Mouse (Mus musculus) lung, postnatal 0 days (tissue): ENCODE results near the gene Hs6st3. TPM values are rescaled to one million over a fixed set of nuclear protein-coding genes. Genes with fewer than 3 reads are reported as not detected.

ENCODE experiments used
- ATAC-seq: fragments of 200-750 bp; cut with Nextera tagmentation; 2 replicates; pipeline ENCODE4 v1.8.0; 2017; ENCODE audit warnings: moderate library complexity
- DNase-seq: peaks from one replicate; pipeline ENCODE4 v3.0.0-alpha.2; 2016; ENCODE audit warnings: low spot score
- H3K27ac ChIP-seq: fragments of 300-500 bp; sonication (generic); 2 replicates; pipeline ENCODE4 v1.5.1; 2014; ENCODE audit warnings: antibody characterized with exemption, mild to moderate bottlenecking, low read length, mixed read lengths
- H3K27me3 ChIP-seq: fragments of 300-500 bp; sonication (generic); replicated peaks from 2 replicates; pipeline ENCODE4 v1.6.1; 2014; ENCODE audit warnings: low read length, mixed read lengths; ENCODE audit not compliant: insufficient read depth
- H3K36me3 ChIP-seq: fragments of 300-500 bp; sonication (generic); 2 replicates; pipeline ENCODE4 v1.6.1; 2014; ENCODE audit warnings: low read length, mixed read lengths; ENCODE audit not compliant: insufficient read depth
- H3K4me1 ChIP-seq: fragments of 300-500 bp; sonication (generic); 2 replicates; pipeline ENCODE4 v1.6.1; 2014; ENCODE audit warnings: antibody characterized with exemption, low read depth, low read length, mixed read lengths; ENCODE audit not compliant: insufficient read depth
- H3K4me2 ChIP-seq: fragments of 300-500 bp; sonication (generic); replicated peaks from 2 replicates; pipeline ENCODE4 v1.6.1; 2014; ENCODE audit warnings: low read depth, mild to moderate bottlenecking, low read length, moderate library complexity, mixed read lengths
- H3K4me3 ChIP-seq: fragments of 300-500 bp; sonication (generic); 2 replicates; pipeline ENCODE4 v1.5.1; 2014; ENCODE audit warnings: low read depth, low read length
- H3K9ac ChIP-seq: fragments of 300-500 bp; sonication (generic); replicated peaks from 2 replicates; pipeline ENCODE4 v1.6.1; 2014; ENCODE audit warnings: low read depth, mild to moderate bottlenecking
- H3K9me3 ChIP-seq: fragments of 300-500 bp; sonication (generic); 2 replicates; pipeline ENCODE4 v1.6.1; 2016; ENCODE audit warnings: low read length, mixed read lengths
- CTCF ChIP-seq: IDR thresholded peaks from 2 replicates; pipeline ENCODE4 v1.5.1; 2016; ENCODE audit warnings: antibody characterized with exemption, mild to moderate bottlenecking
- EP300 ChIP-seq: IDR thresholded peaks from 2 replicates; pipeline ENCODE4 v1.6.1; 2016; ENCODE audit warnings: antibody characterized with exemption, mild to moderate bottlenecking, control low read depth
- WGBS: fragments of 180-500 bp; shearing (Covaris S2); extraction: QIAGEN DNeasy Blood & Tissue Kit; methylation state at CpG from one replicate; pipeline ENCODE4 v1.1.7; 2014; 5-methylcytosine and 5-hydroxymethylcytosine counted together
- polyA plus RNA-seq: library from polyadenylated mRNA; unstranded; fragments of >200 nt; fragmentation: Nextera tagmentation; extraction: Ambion mirVana; gene quantifications from 2 replicates; pipeline ENCODE4 v1.2.1, GENCODE M21; 2015

The Hs6st3 gene
- polyA plus RNA-seq, 1 experiment from 2014 or later, result 0.66 TPM

- Histone ChIP-seq H3K27ac (no peak overlapping the region), H3K9ac (no peak overlapping the region), H3K27me3 (no peaks in the 10 kb centered on the region), H3K9me3 (no peaks in the 10 kb centered on the region), H3K36me3 (no peaks in the 10 kb centered on the region), H3K4me3 (no peak overlapping the region), H3K4me2 (no peak overlapping the region), H3K4me1 (no peaks in the 10 kb centered on the region)
- DNase-seq, result peak; percentile 15
- TF ChIP-seq CTCF (no peak), EP300 (no peak)
- ATAC-seq, result no peak
- WGBS, result 54% methylated on average over 5 of the region's 5 CpGs
These were observed 351.0 kb downstream of the Hs6st3 start for GRCm38 (mm10) chr14:119488978-119489703.

GRCm38 (mm10) chr14:119520632-119521031, 382.5 kb downstream of the Hs6st3 start:
- TF ChIP-seq EP300, result no peak
- no peak for TF ChIP-seq CTCF
- Histone ChIP-seq H3K4me3 (no peak overlapping the region), H3K4me2 (no peak overlapping the region), H3K9ac (no peak overlapping the region), H3K27ac (no peak overlapping the region), H3K36me3 (no peaks in the 10 kb centered on the region), H3K4me1 (no peaks in the 10 kb centered on the region), H3K9me3 (no peaks in the 10 kb centered on the region), H3K27me3 (no peaks in the 10 kb centered on the region)
- DNase-seq (peak; percentile 54), ATAC-seq (peak; percentile 19)
- WGBS, result 51% methylated on average over 5 of the region's 5 CpGs

GRCm38 (mm10) chr14:119521056-119521455, 382.9 kb downstream of the Hs6st3 start:
- ATAC-seq (no peak), DNase-seq (peak; percentile 25)
- H3K9me3 ChIP-seq, result no peaks in the 10 kb centered on the region
- no peak overlapping the region for H3K9ac ChIP-seq
- no peak overlapping the region for H3K27ac ChIP-seq
- H3K36me3 ChIP-seq, result no peaks in the 10 kb centered on the region
- 41% methylated on average over 1 of the region's 1 CpGs for WGBS
- H3K4me3 ChIP-seq, result no peak overlapping the region
- no peaks in the 10 kb centered on the region for H3K4me1 ChIP-seq
- H3K4me2 ChIP-seq, result no peak overlapping the region
- TF ChIP-seq CTCF (no peak), EP300 (0 out of 2 replicates have a peak, but pooled peaks have one; percentile 15)
- no peaks in the 10 kb centered on the region for H3K27me3 ChIP-seq

- Histone ChIP-seq H3K9ac (no peak overlapping the region), H3K4me1 (no peaks in the 10 kb centered on the region), H3K4me2 (no peak overlapping the region), H3K9me3 (no peaks in the 10 kb centered on the region), H3K4me3 (no peak overlapping the region), H3K27me3 (no peaks in the 10 kb centered on the region), H3K36me3 (no peaks in the 10 kb centered on the region), H3K27ac (no peak overlapping the region)
- ATAC-seq (no peak), DNase-seq (no peak)
- TF ChIP-seq CTCF (no peak), EP300 (no peak)
- 73% methylated on average over 13 of the region's 13 CpGs for WGBS
These were observed 394.9 kb downstream of the Hs6st3 start for GRCm38 (mm10) chr14:119532889-119533546.

- H3K27me3 ChIP-seq, result no peaks in the 10 kb centered on the region
- DNase-seq (no peak), ATAC-seq (no peak)
- H3K4me2 ChIP-seq, result no peak overlapping the region
- TF ChIP-seq CTCF (no peak), EP300 (no peak)
- no peaks in the 10 kb centered on the region for H3K4me1 ChIP-seq
- H3K4me3 ChIP-seq, result no peak overlapping the region
- WGBS, result 82% methylated on average over 5 of the region's 5 CpGs
- H3K27ac ChIP-seq, result no peak overlapping the region
- H3K9ac ChIP-seq, result no peak overlapping the region
- no peaks in the 10 kb centered on the region for H3K36me3 ChIP-seq
- H3K9me3 ChIP-seq, result no peaks in the 10 kb centered on the region
These were observed 402.4 kb downstream of the Hs6st3 start for GRCm38 (mm10) chr14:119540505-119540904.

GRCm38 (mm10) chr14:119544596-119544995, 406.5 kb downstream of the Hs6st3 start:
- 59% methylated on average over 3 of the region's 3 CpGs for WGBS
- no peak for DNase-seq
- ATAC-seq, result no peak

More at GRCm38 (mm10) chr14:119544596-119544995, 406.5 kb downstream of the Hs6st3 start:
- TF ChIP-seq CTCF (no peak), EP300 (no peak)
- H3K36me3 ChIP-seq, result no peaks in the 10 kb centered on the region
- H3K4me1 ChIP-seq, result no peaks in the 10 kb centered on the region
- H3K4me2 ChIP-seq, result no peak overlapping the region
- no peak overlapping the region for H3K27ac ChIP-seq
- H3K4me3 ChIP-seq, result no peak overlapping the region
- H3K9me3 ChIP-seq, result no peaks in the 10 kb centered on the region
- no peaks in the 10 kb centered on the region for H3K27me3 ChIP-seq
- no peak overlapping the region for H3K9ac ChIP-seq
